Mouse (Mus musculus) lung, adult 2 months (tissue): ENCODE results near the gene Npr2. TPM values are rescaled to one million over a fixed set of nuclear protein-coding genes. Genes with fewer than 3 reads are reported as not detected.

Experiments
- DNase-seq: peaks from one replicate; pipeline ENCODE4 v3.0.0; 2022
- H3K4me1 ChIP-seq: fragments of 200-500 bp; 2 replicates; pipeline ENCODE4 v1.6.1; 2011; ENCODE audit warnings: low read length; ENCODE audit not compliant: control insufficient read depth, insufficient read depth
- H3K4me3 ChIP-seq: fragments of 200-500 bp; replicated peaks from 2 replicates; pipeline ENCODE3; 2011; ENCODE audit warnings: low read depth, mild to moderate bottlenecking, control low read depth, low read length; ENCODE audit errors: extremely low read depth
- CTCF ChIP-seq: fragments of 200-500 bp; IDR thresholded peaks from 2 replicates; pipeline ENCODE4 v1.5.1; 2011; ENCODE audit warnings: mild to moderate bottlenecking, low read length, control low read depth; ENCODE audit not compliant: insufficient read depth
- POLR2A ChIP-seq: fragments of 200-500 bp; IDR thresholded peaks from 2 replicates; pipeline ENCODE4 v1.6.1; 2011; ENCODE audit warnings: low read depth, mild to moderate bottlenecking, control low read depth, low read length, borderline replicate concordance; ENCODE audit errors: extremely low read depth
- WGBS: fragments of 180-500 bp; shearing (Covaris S2); methylation state at CpG from one replicate; pipeline ENCODE4 v1.1.7; 2018; 5-methylcytosine and 5-hydroxymethylcytosine counted together
- polyA plus RNA-seq: library from polyadenylated mRNA; depleted of rRNA; stranded (reverse); fragments of >200 nt; gene quantifications from 2 replicates; pipeline ENCODE4 v1.2.3, GENCODE M21; 2012; rRNA removed

Gene Npr2
- polyA plus RNA-seq: 77.5 and 97.5 TPM in 2 replicates

DNA sequence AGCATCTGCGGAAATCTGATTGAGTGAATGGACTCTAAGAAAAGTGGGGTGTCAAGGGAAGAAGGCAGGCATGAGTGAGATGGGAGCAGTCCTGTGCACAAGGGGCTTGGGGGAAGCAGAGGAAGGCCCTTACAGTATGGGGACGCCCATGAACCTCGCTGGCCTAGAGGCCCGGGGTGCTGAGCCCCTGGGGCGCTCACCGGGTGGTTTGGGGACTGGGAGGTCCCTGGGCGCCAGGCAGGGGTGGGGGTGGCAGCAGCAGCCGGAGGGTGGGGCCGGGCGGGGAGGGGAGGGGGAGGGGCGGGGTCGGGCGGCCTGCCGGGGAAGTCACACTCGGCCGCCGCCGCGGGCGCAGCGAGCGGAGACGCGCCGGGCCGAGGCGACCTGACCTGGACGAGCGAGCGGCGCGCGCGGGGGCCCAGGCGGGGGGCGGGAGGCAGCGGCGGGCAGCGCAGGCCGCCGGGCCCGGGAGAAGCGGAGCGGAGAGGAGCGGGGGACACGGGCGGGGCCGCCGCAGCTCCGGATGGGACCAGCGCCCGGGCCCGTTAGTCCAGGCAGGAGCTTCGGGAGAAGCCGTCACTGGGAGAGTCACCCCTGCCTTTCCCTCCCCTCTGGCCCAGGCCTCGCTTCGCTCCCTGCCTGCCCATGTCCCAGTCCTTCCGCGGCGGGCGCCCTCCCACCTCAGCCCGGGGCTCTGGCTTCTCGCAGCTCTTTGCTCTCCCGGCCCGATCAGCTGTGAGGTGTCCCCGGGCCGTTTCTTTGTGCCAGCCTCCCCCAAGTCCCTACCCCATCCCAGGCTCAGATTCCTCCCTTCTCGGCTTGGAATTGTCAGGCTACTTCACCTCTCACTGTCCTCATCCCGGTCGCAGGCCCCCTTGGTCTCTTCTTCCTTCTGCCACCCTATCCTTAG is at the start of gene Npr2:
Npr2 (plus strand) TSS at position 890 of the 910 bp plus-strand sequence.
- Histone ChIP-seq H3K4me1 (peaks cover 4% of the 10 kb centered on the region; the same call in 1 of the 2 replicates), H3K4me3 (peak within 1 kb of the TSS; percentile 62)
- TF ChIP-seq POLR2A (no peak; the same call in 1 of the 2 replicates), CTCF (no peak)
- WGBS: 2% methylated on average over 58 of the region's 70 CpGs
- DNase-seq: peak; percentile 63

DNA sequence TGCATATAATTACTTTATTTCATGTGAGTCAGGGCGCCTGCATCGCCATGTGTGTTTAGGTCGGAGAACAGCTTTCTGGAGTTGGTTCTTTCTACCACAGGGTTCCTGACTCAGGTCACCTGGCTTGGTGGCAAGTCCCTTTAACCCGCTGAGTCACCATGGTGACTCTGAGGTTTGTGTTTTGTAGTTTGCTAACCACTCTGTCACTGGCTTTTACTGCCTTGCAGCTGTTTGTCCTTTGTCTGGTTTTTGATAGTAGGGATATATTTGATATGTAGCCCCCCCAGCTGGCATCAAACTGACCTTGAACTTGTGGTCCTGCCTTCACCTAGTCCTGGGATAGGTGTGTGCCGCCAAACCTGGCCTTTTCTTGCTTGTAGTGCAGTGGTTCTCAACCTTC is 49.5 kb upstream of the Npr2 start:
- WGBS: 89% methylated on average over 5 of the region's 5 CpGs
- H3K4me1 ChIP-seq: peaks cover 8% of the 10 kb centered on the region
- DNase-seq: no peak
- no peak overlapping the region for H3K4me3 ChIP-seq
- TF ChIP-seq POLR2A (no peak), CTCF (no peak)

DNA sequence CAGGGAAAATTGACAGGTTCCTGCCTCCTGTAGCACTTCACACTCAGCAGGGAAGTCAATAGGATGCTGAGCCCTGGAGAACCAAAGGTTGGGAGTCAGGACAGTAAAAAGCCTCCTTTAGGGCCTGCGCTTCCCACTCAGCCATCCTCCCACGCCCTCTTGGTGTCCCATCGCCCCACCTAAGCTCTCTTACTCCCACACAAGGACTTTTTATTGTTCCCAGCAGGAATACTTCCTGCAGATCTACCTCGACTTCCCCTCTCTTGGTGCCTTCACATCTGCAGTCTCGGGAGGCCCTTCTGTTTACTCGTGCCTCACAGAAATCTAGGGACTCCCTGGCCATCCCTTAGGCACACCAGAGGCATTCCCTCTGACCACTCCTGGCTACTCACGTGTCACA is 48.3 kb upstream of the Npr2 start:
- no peak for DNase-seq
- peaks cover 13% of the 10 kb centered on the region for H3K4me1 ChIP-seq
- TF ChIP-seq POLR2A (no peak), CTCF (no peak)
- 77% methylated on average over 7 of the region's 7 CpGs for WGBS
- H3K4me3 ChIP-seq: no peak overlapping the region

- no peak within 1 kb of the TSS for H3K4me3 ChIP-seq
- peaks cover 13% of the 10 kb centered on the region for H3K4me1 ChIP-seq
- WGBS: 57% methylated on average over 12 of the region's 12 CpGs
- no peak for DNase-seq
- TF ChIP-seq POLR2A (no peak), CTCF (no peak)
These were observed 47.0 kb upstream of the Npr2 start, which contains the start of gene Msmp for GRCm38 (mm10) chr4:43584444-43585416. Gene Msmp (minus strand): TSS chr4:43584494.

DNA sequence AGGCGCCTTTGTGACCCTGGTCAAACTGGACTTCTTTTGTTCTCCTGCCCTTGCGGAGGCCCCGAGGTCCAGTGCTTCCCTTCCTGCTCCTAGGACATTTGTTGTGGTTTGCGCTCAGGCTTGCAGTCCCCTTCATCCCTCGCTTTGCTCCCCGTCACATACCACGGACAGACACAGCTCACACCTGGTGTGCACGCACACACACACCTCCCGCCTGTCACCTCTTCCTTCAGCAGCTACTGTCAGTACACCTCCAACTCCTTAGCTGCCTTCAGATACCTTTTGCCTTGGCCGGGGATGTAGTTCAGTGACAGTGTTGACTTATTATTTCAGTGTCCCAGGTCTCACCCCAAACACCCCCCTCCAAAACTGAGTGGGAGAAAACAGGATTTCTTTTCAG is 46.1 kb upstream of the Npr2 start:
- TF ChIP-seq POLR2A: no peak
- no peak for TF ChIP-seq CTCF
- WGBS: 62% methylated on average over 10 of the region's 10 CpGs

GRCm38 (mm10) chr4:43586411-43586810 is 45.3 kb upstream of the Npr2 start:
- TF ChIP-seq CTCF (no peak), POLR2A (0 out of 2 replicates have a peak, but pooled peaks have one; percentile 24)
- WGBS: 56% methylated on average over 8 of the region's 8 CpGs
- no peak for DNase-seq
- peaks cover 13% of the 10 kb centered on the region for H3K4me1 ChIP-seq
- H3K4me3 ChIP-seq: no peak overlapping the region

More for the DNA sequence above, 46.1 kb upstream of the Npr2 start:
- H3K4me3 ChIP-seq: no peak overlapping the region
- DNase-seq: no peak
- peaks cover 13% of the 10 kb centered on the region for H3K4me1 ChIP-seq

- no peak for TF ChIP-seq CTCF
- TF ChIP-seq POLR2A: no peak
- H3K4me1 ChIP-seq: peaks cover 13% of the 10 kb centered on the region
- no peak for DNase-seq
- 23% methylated on average over 7 of the region's 7 CpGs for whole genome bisulfite sequencing
- H3K4me3 ChIP-seq: no peak overlapping the region
These were observed 44.1 kb upstream of the Npr2 start for GRCm38 (mm10) chr4:43587681-43588080.

DNA sequence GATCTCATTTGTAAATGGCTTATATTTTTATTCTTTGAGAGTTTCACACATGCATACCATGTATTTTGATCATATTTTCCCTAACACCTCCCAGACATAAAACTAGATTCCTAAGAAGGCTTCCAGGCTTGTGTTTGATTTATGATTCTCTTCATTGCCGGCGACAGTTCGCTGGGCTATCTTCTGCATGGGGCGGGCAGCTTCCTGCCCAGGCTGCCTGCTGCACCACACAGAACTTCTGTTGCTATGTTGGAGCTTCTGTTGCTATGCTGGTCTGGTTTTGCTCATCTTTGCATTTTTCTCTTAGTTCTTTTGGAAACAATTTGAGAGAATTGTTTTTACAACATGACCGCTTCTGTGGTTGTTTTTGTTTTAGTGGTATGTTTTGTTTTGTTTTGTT is 40.2 kb upstream of the Npr2 start:
- 27% methylated on average over 5 of the region's 5 CpGs for WGBS
- Histone ChIP-seq H3K4me1 (peaks cover 7% of the 10 kb centered on the region; the same call in 1 of the 2 replicates), H3K4me3 (no peak overlapping the region)
- DNase-seq: no peak
- no peak for TF ChIP-seq POLR2A
- TF ChIP-seq CTCF: no peak

DNA sequence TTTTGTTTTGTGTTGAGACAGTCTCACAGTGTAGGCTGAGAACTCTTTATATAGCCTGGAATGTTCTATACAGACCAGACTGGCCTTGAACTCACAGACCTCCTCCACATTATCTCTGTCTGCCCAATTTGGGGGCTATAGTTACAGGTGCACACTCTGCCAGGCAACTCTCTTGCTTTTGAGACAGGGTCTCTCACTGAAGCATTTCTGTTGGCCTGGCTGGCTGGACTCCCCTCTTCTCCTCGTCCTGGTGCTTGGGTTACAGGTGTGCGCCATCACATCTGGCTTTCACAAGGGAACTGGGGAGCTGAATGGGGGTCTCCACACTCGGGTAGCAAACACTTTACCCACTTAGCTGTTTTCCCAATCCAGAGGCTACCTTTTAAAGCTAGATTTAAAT is 39.8 kb upstream of the Npr2 start:
- Histone ChIP-seq H3K4me1 (peaks cover 5% of the 10 kb centered on the region; the same call in 1 of the 2 replicates), H3K4me3 (no peak overlapping the region)
- no peak for DNase-seq
- WGBS: 74% methylated on average over 3 of the region's 3 CpGs
- TF ChIP-seq POLR2A: no peak
- TF ChIP-seq CTCF: no peak
